Mouse (Mus musculus): ENCODE results near the gene Pcgf2.

The Pcgf2 gene

GRCm38 (mm10) chr11:97695712-97696401 is 4.4 kb downstream of the Pcgf2 start:
- no peak for DNase-seq (ENCODE audit: low spot score in 2 of 2)

GRCm38 (mm10) chr11:97694921-97695711 is 5.2 kb downstream of the Pcgf2 start:
- DNase-seq (ENCODE audit: low spot score in 2 of 2) = no peak

GRCm38 (mm10) chr11:97694435-97694834 is 5.9 kb downstream of the Pcgf2 start:
- no peak for DNase-seq (ENCODE audit: low spot score in 2 of 2)

- peak; percentile 44 to 50 for DNase-seq (ENCODE audit: low spot score in 2 of 2)
Measured at GRCm38 (mm10) chr11:97689861-97690260, 10.4 kb downstream of the Pcgf2 start.

- DNase-seq (ENCODE audit: low spot score in 2 of 2) = no peak
Measured at GRCm38 (mm10) chr11:97687061-97687460, 13.2 kb downstream of the Pcgf2 start.

- no peak for DNase-seq (ENCODE audit: low spot score in 2 of 2)
Measured at GRCm38 (mm10) chr11:97686322-97686908, 13.9 kb downstream of the Pcgf2 start.

GRCm38 (mm10) chr11:97685613-97686321 is 14.5 kb downstream of the Pcgf2 start, which contains the start of gene Cisd3:
Gene Cisd3 (plus strand): TSS chr11:97685826.
- DNase-seq (ENCODE audit: low spot score in 2 of 2) = peak; percentile 93 to 94

- no peak for DNase-seq (ENCODE audit: low spot score in 2 of 2)
Measured at GRCm38 (mm10) chr11:97684766-97685165, 15.5 kb downstream of the Pcgf2 start.

- DNase-seq (ENCODE audit: low spot score in 2 of 2) = peak; percentile 86 to 88
Measured at GRCm38 (mm10) chr11:97684063-97684680, 16.1 kb downstream of the Pcgf2 start.

- no peak for DNase-seq (ENCODE audit: low spot score in 2 of 2)
Measured at GRCm38 (mm10) chr11:97682504-97683055, 17.7 kb downstream of the Pcgf2 start.

- DNase-seq (ENCODE audit: low spot score in 2 of 2) = no peak
Measured at GRCm38 (mm10) chr11:97680430-97680829, 19.9 kb downstream of the Pcgf2 start.

GRCm38 (mm10) chr11:97678301-97678700 is 22.0 kb downstream of the Pcgf2 start:
- no peak for DNase-seq (ENCODE audit: low spot score in 2 of 2)

GRCm38 (mm10) chr11:97677842-97678241 is 22.5 kb downstream of the Pcgf2 start:
- no peak for DNase-seq (ENCODE audit: low spot score in 2 of 2)

GRCm38 (mm10) chr11:97677381-97677780 is 22.9 kb downstream of the Pcgf2 start:
- no peak for DNase-seq (ENCODE audit: low spot score in 2 of 2)

- DNase-seq (ENCODE audit: low spot score in 2 of 2) = no peak
Measured at GRCm38 (mm10) chr11:97676050-97676754, 24.1 kb downstream of the Pcgf2 start.

GRCm38 (mm10) chr11:97673148-97673547 is 27.1 kb downstream of the Pcgf2 start:
- DNase-seq (ENCODE audit: low spot score in 2 of 2) = no peak

GRCm38 (mm10) chr11:97671177-97671527 is 29.1 kb downstream of the Pcgf2 start:
- DNase-seq (ENCODE audit: low spot score in 2 of 2) = no peak

- DNase-seq (ENCODE audit: low spot score in 2 of 2) = no peak
Measured at GRCm38 (mm10) chr11:97670234-97671176, 29.8 kb downstream of the Pcgf2 start.

GRCm38 (mm10) chr11:97669829-97670228 is 30.5 kb downstream of the Pcgf2 start:
- no peak for DNase-seq (ENCODE audit: low spot score in 2 of 2)

- DNase-seq (ENCODE audit: low spot score in 2 of 2) = no peak
Measured at GRCm38 (mm10) chr11:97669268-97669667, 31.0 kb downstream of the Pcgf2 start.

All from spleen, postnatal 36 days (tissue).